Mouse (Mus musculus) lung, postnatal 0 days (tissue): ENCODE measurements around the gene Chit1.
A peak's percentile ranks its signal among the peaks of the same experiment; 100 is the strongest.

Experiments
- CTCF ChIP-seq: IDR thresholded peaks from 2 replicates; pipeline ENCODE4 v1.5.1; 2016; ENCODE audit warnings: antibody characterized with exemption, mild to moderate bottlenecking
- EP300 ChIP-seq: IDR thresholded peaks from 2 replicates; pipeline ENCODE4 v1.6.1; 2016; ENCODE audit warnings: antibody characterized with exemption, mild to moderate bottlenecking, control low read depth

DNA sequence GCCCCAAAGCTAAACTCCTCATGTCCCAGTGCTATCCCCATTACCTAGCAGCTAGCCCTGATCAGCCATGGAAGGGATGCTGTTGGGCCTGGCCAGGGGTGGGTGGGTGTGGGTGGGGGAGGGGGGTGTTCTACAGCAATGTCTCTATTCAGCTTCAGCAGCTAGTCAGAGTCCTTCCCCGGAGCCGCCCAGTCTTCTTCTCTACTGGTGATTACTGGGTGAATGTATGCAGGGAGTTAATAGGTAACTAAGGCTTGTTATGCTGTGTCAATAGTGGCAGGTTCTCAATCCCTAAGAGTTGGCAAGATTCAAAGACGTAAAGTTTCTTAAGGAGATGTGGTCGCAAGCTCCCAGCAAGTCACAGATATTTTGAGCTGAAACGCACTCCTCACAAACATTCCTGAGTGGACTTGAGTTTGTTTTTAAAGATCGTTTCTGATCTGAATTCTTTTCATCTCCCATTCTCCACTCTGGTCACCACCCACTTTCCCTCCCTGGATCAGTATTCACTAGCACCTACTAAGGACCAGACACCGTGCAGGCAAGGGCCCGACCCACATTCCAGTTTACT, 40.9 kb upstream of the Chit1 start:
- TF ChIP-seq CTCF = no peak
- peak; percentile 90 for TF ChIP-seq EP300
